Mouse (Mus musculus) stomach, postnatal 0 days (tissue): Measurements from ENCODE around the gene Fam104a.

Experiments
- CTCF ChIP-seq: IDR thresholded peaks from 2 replicates; pipeline ENCODE4 v1.5.1; 2016; ENCODE audit warnings: antibody characterized with exemption, low read depth, mild to moderate bottlenecking, moderate library complexity
- EP300 ChIP-seq: optimal IDR thresholded peaks from 2 replicates; pipeline ENCODE3; 2016; ENCODE audit warnings: antibody characterized with exemption

- TF ChIP-seq CTCF (no peak), EP300 (no peak)
Observed at GRCm38 (mm10) chr11:113654561-113655270, 29.2 kb downstream of the Fam104a start.
